Mouse (Mus musculus) hindbrain, embryonic 14.5 days (tissue): ENCODE results near the gene Tjap1. TPM values are rescaled to one million over a fixed set of nuclear protein-coding genes. Genes with fewer than 3 reads are reported as not detected.

ENCODE experiments used
- ATAC-seq: fragments of 200-750 bp; cut with Nextera tagmentation; 2 replicates; pipeline ENCODE4 v1.8.0; 2017; ENCODE audit warnings: moderate number of reproducible peaks, mild to moderate bottlenecking, moderate TSS enrichment, moderate library complexity; ENCODE audit not compliant: low FRiP score
- DNase-seq: peaks from one replicate; pipeline ENCODE4 v3.0.0-alpha.2; 2015; ENCODE audit warnings: low spot score
- H3K27ac ChIP-seq: fragments of 300-500 bp; sonication (generic); 2 replicates; pipeline ENCODE4 v1.5.1; 2014; ENCODE audit warnings: mild to moderate bottlenecking, moderate library complexity
- H3K27me3 ChIP-seq: fragments of 300-500 bp; sonication (generic); 2 replicates; pipeline ENCODE4 v1.6.1; 2014; ENCODE audit warnings: mild to moderate bottlenecking, low read length, mixed read lengths; ENCODE audit not compliant: control insufficient read depth, insufficient read depth
- H3K36me3 ChIP-seq: fragments of 300-500 bp; sonication (generic); replicated peaks from 2 replicates; pipeline ENCODE4 v1.6.1; 2014; ENCODE audit not compliant: control insufficient read depth, insufficient read depth
- H3K4me1 ChIP-seq: fragments of 300-500 bp; sonication (generic); replicated peaks from 2 replicates; pipeline ENCODE4 v1.6.1; 2014; ENCODE audit warnings: antibody characterized with exemption, low read length, mixed read lengths; ENCODE audit not compliant: control insufficient read depth, insufficient read depth
- H3K4me2 ChIP-seq: fragments of 300-500 bp; sonication (generic); replicated peaks from 2 replicates; pipeline ENCODE4 v1.6.1; 2014; ENCODE audit warnings: mild to moderate bottlenecking, moderate library complexity
- H3K4me3 ChIP-seq: fragments of 300-500 bp; sonication (generic); replicated peaks from 2 replicates; pipeline ENCODE4 v1.5.1; 2014; ENCODE audit warnings: mild to moderate bottlenecking, low read length
- H3K9ac ChIP-seq: fragments of 300-500 bp; sonication (generic); 2 replicates; pipeline ENCODE4 v1.6.1; 2014
- H3K9me3 ChIP-seq: fragments of 300-500 bp; sonication (generic); 2 replicates; pipeline ENCODE4 v1.6.1; 2016; ENCODE audit warnings: low read length; ENCODE audit not compliant: control insufficient read depth
- WGBS: fragments of 180-500 bp; shearing (Covaris S2); extraction: QIAGEN DNeasy Blood & Tissue Kit; methylation state at CpG from one replicate; pipeline ENCODE4 v1.1.7; 2014; 5-methylcytosine and 5-hydroxymethylcytosine counted together
- polyA plus RNA-seq: library from polyadenylated mRNA; unstranded; fragments of >200 nt; fragmentation: Nextera tagmentation; extraction: Ambion mirVana; gene quantifications from 2 replicates; pipeline ENCODE4 v1.2.1, GENCODE M21; 2014

Gene Tjap1
- polyA plus RNA-seq, 1 experiment from 2014 or later: 22.3 TPM

DNA sequence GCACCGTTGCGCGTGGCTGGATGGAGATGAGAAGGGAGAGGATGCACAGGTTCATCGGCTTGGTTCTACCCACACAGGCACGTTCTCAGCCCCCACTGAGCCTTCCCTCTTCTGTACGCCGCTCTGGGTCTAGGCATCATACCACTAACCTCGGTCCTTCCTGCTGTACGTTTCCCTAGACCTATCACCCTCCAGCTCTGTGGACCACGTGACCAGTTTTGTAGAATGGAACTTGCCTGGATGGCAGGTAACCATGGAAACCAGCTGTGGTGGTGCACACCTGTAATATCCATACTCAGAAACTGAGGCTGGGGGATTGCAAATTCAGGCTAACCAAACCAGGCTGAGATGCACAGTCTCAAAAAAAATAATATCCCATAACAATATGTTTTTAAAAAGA, 27.7 kb upstream of the Tjap1 start:
- H3K9ac ChIP-seq: no peak overlapping the region
- DNase-seq (no peak), ATAC-seq (no peak)
- H3K4me3 ChIP-seq: no peak overlapping the region
- no peaks in the 10 kb centered on the region for H3K27me3 ChIP-seq
- no peaks in the 10 kb centered on the region for H3K4me1 ChIP-seq
- H3K36me3 ChIP-seq: peaks cover 21% of the 10 kb centered on the region
- no peaks in the 10 kb centered on the region for H3K9me3 ChIP-seq
- H3K4me2 ChIP-seq: no peak overlapping the region
- WGBS: 84% methylated on average over 10 of the region's 10 CpGs
- H3K27ac ChIP-seq: no peak overlapping the region

DNA sequence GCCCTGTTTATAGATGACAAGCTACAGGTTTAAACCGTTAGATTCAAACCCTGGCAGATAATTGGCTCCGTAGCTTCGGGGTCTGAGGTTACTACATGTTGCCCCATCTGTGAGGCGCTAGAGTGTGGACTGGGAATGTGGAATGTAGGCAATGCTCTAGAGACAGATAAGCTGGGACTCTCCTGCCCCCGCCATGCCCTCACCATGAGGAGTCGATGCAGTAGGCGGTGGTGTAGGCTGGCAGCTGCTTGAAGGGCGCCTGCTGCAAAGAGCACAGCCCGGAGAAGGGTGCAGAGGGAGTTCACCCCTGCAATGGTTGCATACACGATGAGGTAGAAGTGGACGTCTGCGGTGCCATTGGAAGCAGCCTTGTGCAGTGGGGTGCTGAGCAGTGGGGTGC, 27.0 kb upstream of the Tjap1 start:
- no peak overlapping the region for H3K27ac ChIP-seq
- H3K36me3 ChIP-seq: peaks cover 28% of the 10 kb centered on the region
- H3K4me2 ChIP-seq: no peak overlapping the region
- DNase-seq (no peak), ATAC-seq (no peak)
- no peak overlapping the region for H3K9ac ChIP-seq
- H3K9me3 ChIP-seq: no peaks in the 10 kb centered on the region
- no peaks in the 10 kb centered on the region for H3K4me1 ChIP-seq
- H3K4me3 ChIP-seq: no peak overlapping the region
- no peaks in the 10 kb centered on the region for H3K27me3 ChIP-seq
- WGBS: 85% methylated on average over 12 of the region's 12 CpGs

DNA sequence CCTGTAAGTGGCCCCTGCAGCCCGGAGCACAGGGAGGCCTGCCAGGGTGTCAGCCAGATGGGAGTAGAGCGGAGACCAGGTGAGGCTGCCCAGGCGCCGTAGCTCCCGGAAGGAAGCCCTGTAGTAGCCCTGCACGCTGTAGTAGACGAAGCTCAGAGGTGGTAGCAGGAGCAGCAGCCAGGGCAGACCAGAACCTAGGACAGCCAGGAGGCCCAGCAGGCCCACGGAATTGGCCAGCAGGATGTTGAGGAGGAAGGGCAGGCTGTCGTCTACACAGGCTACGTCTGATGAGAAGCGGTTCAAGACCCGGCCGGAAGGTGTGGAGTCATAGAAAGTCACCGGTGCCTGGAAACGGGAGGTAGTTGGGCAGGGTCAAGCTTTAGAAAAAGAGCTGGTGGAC, 24.1 kb upstream of the Tjap1 start:
- Histone ChIP-seq H3K4me1 (no peaks in the 10 kb centered on the region), H3K4me3 (no peak overlapping the region), H3K9me3 (no peaks in the 10 kb centered on the region), H3K4me2 (no peak overlapping the region), H3K27me3 (no peaks in the 10 kb centered on the region), H3K36me3 (peaks cover 49% of the 10 kb centered on the region), H3K9ac (no peak overlapping the region), H3K27ac (no peak overlapping the region)
- ATAC-seq (no peak), DNase-seq (no peak)
- 95% methylated on average over 15 of the region's 15 CpGs for WGBS

DNA sequence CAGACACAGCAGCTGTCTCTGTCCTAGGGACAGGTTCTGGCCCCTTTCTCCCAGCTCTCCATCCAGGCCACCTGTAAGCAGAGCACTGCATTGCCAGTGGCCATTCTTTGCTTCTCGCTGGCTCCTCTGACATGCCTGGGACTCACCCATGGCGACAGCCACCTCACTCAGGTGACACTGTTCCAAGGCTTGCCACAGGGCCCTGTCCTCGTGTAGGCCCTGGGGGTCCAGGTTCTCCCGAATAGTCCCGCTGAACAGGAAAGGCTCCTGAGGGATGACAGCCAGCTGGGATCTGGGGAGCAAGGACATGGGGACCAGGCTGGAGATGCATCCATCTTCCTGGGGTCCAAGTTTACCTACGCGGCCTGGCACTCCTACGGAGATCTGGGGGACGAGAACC, 21.4 kb upstream of the Tjap1 start:
- Histone ChIP-seq H3K4me2 (no peak overlapping the region), H3K9me3 (no peaks in the 10 kb centered on the region), H3K9ac (no peak overlapping the region), H3K27ac (no peak overlapping the region), H3K36me3 (peaks cover 44% of the 10 kb centered on the region), H3K27me3 (no peaks in the 10 kb centered on the region), H3K4me3 (no peak overlapping the region), H3K4me1 (no peaks in the 10 kb centered on the region)
- ATAC-seq: no peak
- WGBS: 90% methylated on average over 9 of the region's 9 CpGs
- no peak for DNase-seq

DNA sequence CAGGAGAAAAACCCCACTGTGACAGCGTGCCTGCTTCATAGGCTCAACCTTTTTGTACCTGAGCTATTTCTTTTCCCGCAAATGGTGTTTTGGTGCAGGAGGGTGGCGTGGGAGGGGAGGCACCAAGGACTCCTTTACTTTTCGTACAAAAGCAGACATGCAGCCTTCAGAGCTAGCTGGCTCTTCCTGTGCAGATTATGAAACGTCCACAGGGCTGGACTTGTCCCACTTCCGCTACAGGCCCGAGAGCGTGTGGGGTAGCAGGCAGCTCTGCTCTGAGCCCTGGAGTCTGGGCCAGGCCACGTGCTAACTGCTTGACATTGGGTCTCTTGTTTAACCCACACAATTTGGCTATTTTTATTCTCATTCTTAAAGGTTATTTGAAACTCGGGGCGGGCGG, 19.1 kb upstream of the Tjap1 start:
- peaks cover 43% of the 10 kb centered on the region for H3K36me3 ChIP-seq
- ATAC-seq: no peak
- peaks cover 5% of the 10 kb centered on the region; the same call in 1 of the 2 replicates for H3K4me1 ChIP-seq
- no peak overlapping the region for H3K4me3 ChIP-seq
- no peak overlapping the region for H3K4me2 ChIP-seq
- no peak overlapping the region for H3K9ac ChIP-seq
- 84% methylated on average over 12 of the region's 12 CpGs for WGBS
- no peak overlapping the region for H3K27ac ChIP-seq
- peaks cover 2% of the 10 kb centered on the region for H3K27me3 ChIP-seq
- no peak for DNase-seq
- H3K9me3 ChIP-seq: no peaks in the 10 kb centered on the region

DNA sequence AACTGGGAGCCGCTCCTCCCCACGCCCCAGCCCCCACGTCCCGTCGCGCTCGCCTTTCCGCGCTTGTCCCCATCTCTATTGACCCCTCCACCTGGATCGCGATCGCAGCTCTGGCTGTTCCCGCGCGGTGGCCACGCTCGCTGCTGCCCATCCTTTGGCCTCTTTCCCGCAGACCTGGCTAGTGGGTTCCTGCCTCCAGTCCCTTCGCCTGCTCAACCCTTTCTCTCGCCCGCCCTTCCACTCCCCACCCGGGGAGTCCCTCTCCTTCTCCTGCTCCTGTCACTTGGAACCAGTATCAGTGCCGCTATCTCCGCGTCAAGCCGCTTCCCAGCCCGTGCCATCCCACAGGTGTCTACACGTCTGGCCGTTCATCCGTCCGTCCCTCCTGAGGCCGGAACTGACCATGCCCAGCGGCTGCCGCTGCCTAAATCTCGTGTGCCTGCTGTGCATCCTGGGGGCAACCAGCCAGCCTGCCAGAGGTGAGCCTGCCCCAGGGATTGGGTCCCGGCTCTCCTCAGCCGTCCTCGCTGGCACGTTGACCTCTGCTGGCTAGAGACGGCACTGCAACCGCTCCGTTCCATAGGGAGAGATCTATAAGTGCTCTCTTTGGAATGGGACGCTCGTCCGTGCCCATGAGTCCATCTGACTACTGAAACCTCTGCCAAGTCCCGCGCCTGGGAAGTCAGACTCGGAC, 15.5 kb upstream of the Tjap1 start:
- peak overlapping the region; percentile 88 for H3K4me3 ChIP-seq
- peaks cover 18% of the 10 kb centered on the region for H3K36me3 ChIP-seq
- H3K4me2 ChIP-seq: peak overlapping the region; percentile 78
- peak; percentile 82 for DNase-seq
- under 1% methylated on average over 47 of the region's 48 CpGs for WGBS
- H3K9ac ChIP-seq: peak overlapping the region; percentile 89
- H3K27ac ChIP-seq: peak overlapping the region; percentile 82
- H3K9me3 ChIP-seq: no peaks in the 10 kb centered on the region
- peaks cover 31% of the 10 kb centered on the region for H3K27me3 ChIP-seq
- peak; percentile 73 for ATAC-seq
- peaks cover 8% of the 10 kb centered on the region; the same call in 1 of the 2 replicates for H3K4me1 ChIP-seq

DNA sequence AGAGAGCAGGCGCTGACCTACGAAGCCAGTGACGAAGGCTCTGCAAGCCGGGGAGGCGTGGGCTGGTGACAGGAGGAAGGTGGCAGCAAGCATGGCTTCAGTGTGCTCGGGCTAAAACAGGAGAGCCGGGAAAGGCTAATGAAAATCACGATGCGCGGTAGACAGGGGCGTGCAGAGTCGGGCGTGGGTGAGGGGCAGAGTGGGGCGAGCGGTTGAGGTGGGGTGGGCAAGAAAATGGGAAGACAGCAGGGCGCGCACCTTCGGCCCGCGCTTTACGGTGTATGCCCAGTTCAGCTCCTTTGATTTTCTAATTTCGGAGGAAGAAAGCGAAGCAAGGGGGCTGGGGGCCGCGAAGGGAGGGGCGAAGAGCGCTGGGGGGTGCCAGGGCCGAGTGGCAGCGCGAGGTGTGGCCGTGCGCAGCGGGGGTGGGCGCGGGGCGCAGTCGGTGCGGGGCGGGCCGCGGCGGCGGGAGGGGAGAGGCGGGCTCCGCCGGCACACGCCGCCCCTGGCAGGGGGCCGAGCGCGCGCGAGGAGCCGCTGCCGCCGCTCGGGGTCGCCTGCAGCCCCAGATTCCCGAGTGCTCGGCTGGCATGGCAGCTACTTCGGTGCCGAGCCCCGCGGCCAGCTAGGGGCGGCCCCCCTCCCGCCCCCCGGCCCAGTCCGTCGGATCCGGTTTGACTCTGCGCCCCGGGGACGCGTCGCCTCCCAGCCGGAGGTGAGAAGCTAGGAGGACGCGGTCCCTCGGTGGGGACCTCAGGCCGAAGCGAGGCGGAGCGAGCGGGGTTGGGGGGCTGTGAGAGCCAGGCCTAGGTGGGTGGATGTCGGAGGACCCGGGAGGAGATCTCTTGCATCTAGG, 14.8 kb upstream of the Tjap1 start, which contains the start of gene Dlk2:
TSS of gene Dlk2 (plus strand) at position 58 of the 856 bp plus-strand sequence.
- H3K4me3 ChIP-seq: peak within 1 kb of the TSS; percentile 88
- peak within 1 kb of the TSS; percentile 89 for H3K9ac ChIP-seq
- H3K4me1 ChIP-seq: peaks cover 8% of the 10 kb centered on the region; the same call in 1 of the 2 replicates
- ATAC-seq: peak; percentile 68
- H3K27ac ChIP-seq: peak within 1 kb of the TSS; percentile 82
- no peaks in the 10 kb centered on the region for H3K9me3 ChIP-seq
- peak within 1 kb of the TSS; percentile 78 for H3K4me2 ChIP-seq
- peaks cover 37% of the 10 kb centered on the region for H3K27me3 ChIP-seq
- DNase-seq: peak; percentile 65
- H3K36me3 ChIP-seq: peaks cover 11% of the 10 kb centered on the region
- WGBS: under 1% methylated on average over 62 of the region's 86 CpGs

DNA sequence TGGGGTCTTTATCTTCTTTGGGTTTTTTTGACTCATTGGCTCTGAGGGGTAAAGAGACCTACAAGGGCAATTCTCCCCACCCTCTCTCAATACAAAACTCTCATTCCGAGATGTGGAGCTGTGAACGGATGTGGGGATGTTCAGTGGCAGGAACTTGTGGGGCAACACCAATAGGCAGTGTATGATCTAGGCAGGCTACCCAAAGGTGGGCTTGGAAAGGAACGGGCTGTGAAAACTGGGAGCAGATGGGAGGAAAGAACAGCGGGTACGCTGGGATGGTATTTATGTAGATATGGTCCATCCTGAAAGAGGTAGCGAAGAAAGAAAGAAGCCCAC, 14.2 kb upstream of the Tjap1 start:
- DNase-seq (no peak), ATAC-seq (no peak)
- peaks cover 37% of the 10 kb centered on the region for H3K27me3 ChIP-seq

DNA sequence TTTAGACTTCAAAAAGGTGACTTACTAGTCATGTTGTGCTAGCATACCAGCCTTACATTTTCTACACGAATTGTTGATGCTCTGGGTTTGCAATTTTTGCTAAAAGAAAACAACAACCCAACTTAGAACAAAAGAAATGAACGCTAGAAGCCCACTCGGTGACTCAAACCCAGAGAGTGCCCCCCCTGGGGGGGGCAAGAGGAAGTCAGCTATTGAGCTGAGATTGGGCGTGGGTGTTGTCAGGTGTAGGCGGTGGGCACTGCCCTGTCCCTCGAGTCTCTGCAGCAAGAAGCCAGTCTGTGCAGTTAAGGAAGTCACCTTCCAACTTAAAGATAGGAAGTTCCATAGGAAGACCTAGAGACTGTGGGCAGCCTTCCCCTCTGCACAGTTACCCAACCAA, 13.8 kb upstream of the Tjap1 start:
- Histone ChIP-seq H3K9ac (peak overlapping the region; percentile 89; the same call in 1 of the 2 replicates), H3K9me3 (no peaks in the 10 kb centered on the region), H3K4me3 (peak overlapping the region; percentile 88), H3K36me3 (peaks cover 4% of the 10 kb centered on the region; the same call in 1 of the 2 replicates), H3K27ac (peak overlapping the region; percentile 82; the same call in 1 of the 2 replicates), H3K27me3 (peaks cover 37% of the 10 kb centered on the region), H3K4me2 (peak overlapping the region; percentile 78), H3K4me1 (peaks cover 8% of the 10 kb centered on the region; the same call in 1 of the 2 replicates)
- WGBS: 48% methylated on average over 6 of the region's 6 CpGs
- ATAC-seq (no peak), DNase-seq (no peak)

More for the DNA sequence above, 14.2 kb upstream of the Tjap1 start:
- peak overlapping the region; percentile 88 for H3K4me3 ChIP-seq
- peak overlapping the region; percentile 82 for H3K27ac ChIP-seq
- WGBS: 11% methylated on average over 6 of the region's 6 CpGs
- peak overlapping the region; percentile 78 for H3K4me2 ChIP-seq
- H3K9ac ChIP-seq: peak overlapping the region; percentile 89
- H3K36me3 ChIP-seq: peaks cover 6% of the 10 kb centered on the region; the same call in 1 of the 2 replicates
- no peaks in the 10 kb centered on the region for H3K9me3 ChIP-seq
- H3K4me1 ChIP-seq: peaks cover 8% of the 10 kb centered on the region; the same call in 1 of the 2 replicates
